Mouse (Mus musculus) limb, embryonic 15.5 days (tissue): ENCODE results near the gene H2afy. TPM values are rescaled to one million over a fixed set of nuclear protein-coding genes. Genes with fewer than 3 reads are reported as not detected.

Source experiments
- ATAC-seq: fragments of 200-750 bp; cut with Nextera tagmentation; 2 replicates; pipeline ENCODE4 v1.8.0; 2017; ENCODE audit warnings: low read depth, moderate TSS enrichment; ENCODE audit not compliant: insufficient number of reproducible peaks, low FRiP score, low TSS enrichment
- H3K27ac ChIP-seq: fragments of 300-500 bp; sonication (generic); 2 replicates; pipeline ENCODE4 v1.5.1; 2015; ENCODE audit warnings: moderate library complexity, mild to moderate bottlenecking, inconsistent platforms
- H3K27me3 ChIP-seq: fragments of 300-500 bp; sonication (generic); 2 replicates; pipeline ENCODE4 v1.6.1; 2015; ENCODE audit warnings: inconsistent platforms
- H3K36me3 ChIP-seq: fragments of 300-500 bp; sonication (generic); 2 replicates; pipeline ENCODE4 v1.6.1; 2015; ENCODE audit warnings: inconsistent platforms
- H3K4me1 ChIP-seq: fragments of 300-500 bp; sonication (generic); 2 replicates; pipeline ENCODE4 v1.6.1; 2015; ENCODE audit warnings: inconsistent platforms
- H3K4me2 ChIP-seq: fragments of 300-500 bp; sonication (generic); 2 replicates; pipeline ENCODE4 v1.6.1; 2015; ENCODE audit warnings: mild to moderate bottlenecking, inconsistent platforms
- H3K4me3 ChIP-seq: fragments of 300-500 bp; sonication (generic); 2 replicates; pipeline ENCODE4 v1.5.1; 2015; ENCODE audit warnings: mild to moderate bottlenecking, inconsistent platforms
- H3K9ac ChIP-seq: fragments of 300-500 bp; sonication (generic); 2 replicates; pipeline ENCODE4 v1.6.1; 2015; ENCODE audit warnings: inconsistent platforms
- H3K9me3 ChIP-seq: fragments of 300-500 bp; sonication (generic); 2 replicates; pipeline ENCODE4 v1.6.1; 2016; ENCODE audit warnings: inconsistent platforms
- WGBS: fragments of 180-500 bp; shearing (Covaris S2); methylation state at CpG from one replicate; pipeline ENCODE4 v1.1.7; 2015; 5-methylcytosine and 5-hydroxymethylcytosine counted together
- polyA plus RNA-seq: library from polyadenylated mRNA; unstranded; fragments of >200 nt; fragmentation: Nextera tagmentation; extraction: Ambion mirVana; gene quantifications from 2 replicates; pipeline ENCODE4 v1.2.1, GENCODE M21; 2015

Gene H2afy
- polyA plus RNA-seq, 1 experiment from 2014 or later: 272 TPM

DNA sequence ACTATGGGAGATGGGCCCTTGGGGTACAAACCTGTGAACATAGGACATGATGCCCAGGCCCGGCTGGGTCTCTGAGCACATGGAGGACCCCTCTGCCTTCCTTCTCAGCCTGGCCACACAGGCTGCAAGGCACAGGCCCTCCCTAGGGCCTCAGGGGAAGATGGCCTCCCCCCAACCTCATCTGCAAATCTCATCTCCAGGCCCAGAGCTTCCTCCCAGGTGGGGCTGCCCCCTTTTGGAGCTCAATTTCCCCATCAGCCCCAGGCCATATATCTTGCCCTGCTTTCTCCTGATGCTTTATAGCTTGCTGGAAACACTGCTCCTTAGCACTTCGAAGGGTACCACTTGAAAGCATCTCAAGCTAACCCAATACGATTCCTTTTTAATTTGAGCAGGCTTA, 28.2 kb upstream of the H2afy start:
- Histone ChIP-seq H3K27ac (peak overlapping the region; percentile 80), H3K9me3 (no peaks in the 10 kb centered on the region), H3K4me3 (no peak overlapping the region), H3K4me2 (no peak overlapping the region), H3K36me3 (no peaks in the 10 kb centered on the region), H3K4me1 (peaks cover 66% of the 10 kb centered on the region), H3K9ac (no peak overlapping the region), H3K27me3 (no peaks in the 10 kb centered on the region)
- WGBS: 47% methylated on average over 3 of the region's 3 CpGs
- no peak for ATAC-seq

DNA sequence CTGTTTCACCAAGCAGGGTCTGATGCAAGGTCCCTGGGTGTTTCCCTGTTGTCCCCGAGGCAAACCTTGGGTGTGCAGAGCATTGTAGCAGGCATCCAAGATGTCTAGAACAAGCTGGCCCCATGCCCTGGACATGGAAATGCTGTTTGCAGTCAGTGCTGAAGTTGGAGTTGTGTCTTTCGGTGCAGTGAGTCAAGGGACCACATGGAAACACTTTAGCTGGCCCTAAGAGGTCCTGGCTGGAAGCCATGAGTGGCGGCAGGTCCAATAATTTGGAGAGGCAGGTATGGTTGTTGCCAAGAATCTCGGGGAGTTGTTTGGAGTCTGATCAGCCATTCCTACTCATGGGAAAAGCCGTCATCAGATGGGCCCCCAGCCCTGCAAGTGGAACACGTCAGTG, 27.6 kb upstream of the H2afy start:
- H3K4me1 ChIP-seq: peaks cover 69% of the 10 kb centered on the region
- no peaks in the 10 kb centered on the region for H3K9me3 ChIP-seq
- no peak for ATAC-seq
- H3K4me3 ChIP-seq: no peak overlapping the region
- H3K36me3 ChIP-seq: no peaks in the 10 kb centered on the region
- no peak overlapping the region for H3K9ac ChIP-seq
- WGBS: 28% methylated on average over 6 of the region's 6 CpGs
- no peaks in the 10 kb centered on the region for H3K27me3 ChIP-seq
- H3K27ac ChIP-seq: peak overlapping the region; percentile 80
- no peak overlapping the region for H3K4me2 ChIP-seq

GRCm38 (mm10) chr13:56162859-56163258, 26.7 kb upstream of the H2afy start:
- no peak for ATAC-seq
- H3K36me3 ChIP-seq: no peaks in the 10 kb centered on the region
- H3K9me3 ChIP-seq: no peaks in the 10 kb centered on the region
- H3K4me3 ChIP-seq: no peak overlapping the region
- peak overlapping the region; percentile 80 for H3K27ac ChIP-seq
- H3K4me2 ChIP-seq: no peak overlapping the region
- 63% methylated on average over 6 of the region's 6 CpGs for WGBS
- no peaks in the 10 kb centered on the region for H3K27me3 ChIP-seq
- peaks cover 62% of the 10 kb centered on the region for H3K4me1 ChIP-seq
- no peak overlapping the region for H3K9ac ChIP-seq

DNA sequence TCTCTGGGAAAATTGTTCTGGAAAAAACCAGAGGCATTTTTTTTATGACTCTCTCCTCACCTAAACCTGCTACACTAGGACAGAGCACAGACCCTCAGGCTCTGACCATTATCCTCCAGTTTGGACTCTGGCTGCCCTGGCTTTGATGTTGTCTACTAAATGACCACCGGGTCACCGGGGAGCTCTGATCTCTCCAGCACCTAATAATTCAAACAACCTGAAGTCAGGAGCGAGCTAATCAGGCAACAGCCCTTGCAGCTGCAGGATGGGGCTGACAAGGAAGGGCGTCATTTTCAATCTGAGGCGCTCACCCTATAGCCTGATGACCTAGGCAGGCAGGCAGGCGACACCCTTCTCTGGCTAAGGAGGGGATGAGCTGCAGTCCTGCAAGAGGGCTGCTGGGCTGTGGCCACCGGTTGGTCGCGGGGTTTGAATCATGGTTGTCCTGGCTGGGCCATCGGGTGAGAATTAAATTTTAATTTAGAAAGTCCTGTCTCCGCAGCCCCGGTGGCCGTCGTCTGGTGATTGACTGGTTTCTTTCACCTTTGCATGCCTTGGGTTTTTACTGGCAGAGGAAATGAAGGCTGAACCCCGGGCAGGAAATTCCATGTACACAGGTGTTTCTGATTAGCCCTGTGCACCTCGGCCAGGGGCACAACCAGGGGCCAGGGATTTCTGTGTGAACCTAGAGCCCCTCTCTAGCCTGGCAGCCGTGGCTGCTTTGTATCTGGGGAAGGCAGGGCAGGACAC, 23.6 kb upstream of the H2afy start:
- H3K9me3 ChIP-seq: no peaks in the 10 kb centered on the region
- no peak for ATAC-seq
- peak overlapping the region; percentile 43 for H3K27ac ChIP-seq
- peaks cover 71% of the 10 kb centered on the region for H3K4me1 ChIP-seq
- H3K9ac ChIP-seq: 0 out of 2 replicates have a peak overlapping the region, but pooled peaks have one; percentile 17
- H3K4me3 ChIP-seq: no peak overlapping the region
- no peaks in the 10 kb centered on the region for H3K36me3 ChIP-seq
- no peaks in the 10 kb centered on the region for H3K27me3 ChIP-seq
- WGBS: 6% methylated on average over 17 of the region's 17 CpGs
- 0 out of 2 replicates have a peak overlapping the region, but pooled peaks have one; percentile 2 for H3K4me2 ChIP-seq

GRCm38 (mm10) chr13:56159016-56159601, 22.9 kb upstream of the H2afy start:
- H3K9me3 ChIP-seq: no peaks in the 10 kb centered on the region
- H3K27ac ChIP-seq: 0 out of 2 replicates have a peak overlapping the region, but pooled peaks have one; percentile 44
- H3K27me3 ChIP-seq: no peaks in the 10 kb centered on the region
- 25% methylated on average over 14 of the region's 14 CpGs for WGBS
- H3K36me3 ChIP-seq: no peaks in the 10 kb centered on the region
- H3K9ac ChIP-seq: no peak overlapping the region
- peaks cover 65% of the 10 kb centered on the region for H3K4me1 ChIP-seq
- ATAC-seq: no peak
- no peak overlapping the region for H3K4me2 ChIP-seq
- H3K4me3 ChIP-seq: no peak overlapping the region

DNA sequence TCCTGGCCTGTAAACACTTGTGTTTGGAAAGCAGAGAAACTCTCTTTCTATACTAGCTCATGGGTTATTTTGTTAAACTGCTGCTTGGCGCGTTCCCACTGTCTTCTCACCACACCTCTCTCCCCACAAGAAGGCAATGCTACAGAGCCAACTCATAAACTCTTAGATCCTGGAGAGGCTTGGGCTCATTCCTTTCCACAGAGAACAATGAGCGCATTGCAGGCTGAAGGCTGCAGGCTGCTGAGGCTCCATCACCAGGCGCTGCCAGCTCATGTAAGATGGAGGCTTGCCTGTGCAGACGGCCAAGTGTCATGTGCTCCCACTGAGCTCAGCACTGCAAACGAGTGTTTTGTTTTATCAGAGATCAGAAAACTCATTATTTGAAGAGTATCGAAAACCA, 19.5 kb upstream of the H2afy start:
- WGBS: 37% methylated on average over 7 of the region's 7 CpGs
- H3K27ac ChIP-seq: peak overlapping the region; percentile 73

DNA sequence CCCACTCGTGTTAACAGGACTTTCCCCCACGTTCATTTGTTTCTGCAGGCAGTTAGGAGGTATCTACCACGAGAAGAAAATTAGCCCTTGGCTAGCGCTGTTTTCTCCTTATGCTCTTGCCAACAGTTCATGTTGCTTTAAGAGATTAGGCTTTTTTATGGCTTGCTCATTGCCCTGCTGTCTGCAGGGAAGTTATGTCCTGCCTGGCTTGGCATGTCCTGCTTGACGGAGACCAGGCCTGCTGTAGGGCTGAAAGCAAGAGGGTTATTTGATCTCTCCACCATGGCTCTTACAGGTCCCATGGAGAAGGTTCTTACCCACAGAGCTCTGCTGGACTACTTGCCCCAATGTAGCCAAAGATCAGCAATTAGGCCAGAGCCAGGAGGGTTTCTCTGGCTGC, 18.9 kb upstream of the H2afy start:
- Histone ChIP-seq H3K4me3 (no peak overlapping the region), H3K4me1 (peaks cover 46% of the 10 kb centered on the region), H3K36me3 (no peaks in the 10 kb centered on the region), H3K27ac (peak overlapping the region; percentile 73), H3K27me3 (no peaks in the 10 kb centered on the region), H3K4me2 (no peak overlapping the region), H3K9ac (no peak overlapping the region), H3K9me3 (no peaks in the 10 kb centered on the region)
- ATAC-seq: no peak
- 11% methylated on average over 5 of the region's 5 CpGs for WGBS

More for the DNA sequence above, 19.5 kb upstream of the H2afy start:
- Histone ChIP-seq H3K4me2 (no peak overlapping the region), H3K4me3 (no peak overlapping the region), H3K27me3 (no peaks in the 10 kb centered on the region), H3K4me1 (peaks cover 50% of the 10 kb centered on the region), H3K36me3 (no peaks in the 10 kb centered on the region), H3K9ac (no peak overlapping the region), H3K9me3 (no peaks in the 10 kb centered on the region)
- peak; percentile 74; the same call in 1 of the 2 replicates for ATAC-seq

DNA sequence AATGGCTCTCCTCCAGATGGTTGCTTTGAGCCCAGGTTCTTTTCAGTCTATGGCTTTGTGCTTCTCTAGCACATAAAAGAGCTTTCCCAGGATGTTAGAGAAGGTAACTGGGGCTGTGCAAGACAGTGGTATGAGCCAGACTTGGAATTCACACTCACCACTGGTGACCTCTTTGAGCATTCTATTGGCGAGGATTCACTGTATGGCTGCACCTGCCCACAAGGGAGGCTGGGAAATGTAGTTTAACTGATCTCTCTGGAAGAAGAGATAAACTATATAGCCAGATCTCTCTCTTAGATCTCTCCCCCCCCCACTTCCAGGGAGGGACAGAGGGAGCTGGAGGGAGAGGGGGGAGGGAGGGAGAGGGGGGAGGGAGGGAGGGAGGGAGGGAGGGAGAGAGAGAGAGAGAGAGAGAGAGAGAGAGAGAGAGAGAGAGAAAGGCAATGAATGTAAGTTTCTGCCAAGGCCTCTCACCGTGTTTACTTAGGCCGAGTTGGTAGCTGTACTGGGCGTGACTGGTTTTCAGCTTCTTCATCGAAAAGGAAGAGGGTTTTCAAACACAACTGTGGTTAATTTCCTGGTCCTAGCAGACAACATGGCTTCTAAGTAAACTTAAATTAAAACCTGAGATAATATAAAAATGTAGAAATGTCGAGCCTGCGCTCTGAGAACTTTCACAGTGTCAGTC, 16.8 kb upstream of the H2afy start:
- Histone ChIP-seq H3K27me3 (no peaks in the 10 kb centered on the region), H3K27ac (no peak overlapping the region), H3K4me1 (peaks cover 37% of the 10 kb centered on the region), H3K4me2 (no peak overlapping the region), H3K36me3 (no peaks in the 10 kb centered on the region), H3K4me3 (no peak overlapping the region), H3K9ac (no peak overlapping the region), H3K9me3 (no peaks in the 10 kb centered on the region)
- WGBS: 50% methylated on average over 7 of the region's 7 CpGs
- ATAC-seq: no peak

DNA sequence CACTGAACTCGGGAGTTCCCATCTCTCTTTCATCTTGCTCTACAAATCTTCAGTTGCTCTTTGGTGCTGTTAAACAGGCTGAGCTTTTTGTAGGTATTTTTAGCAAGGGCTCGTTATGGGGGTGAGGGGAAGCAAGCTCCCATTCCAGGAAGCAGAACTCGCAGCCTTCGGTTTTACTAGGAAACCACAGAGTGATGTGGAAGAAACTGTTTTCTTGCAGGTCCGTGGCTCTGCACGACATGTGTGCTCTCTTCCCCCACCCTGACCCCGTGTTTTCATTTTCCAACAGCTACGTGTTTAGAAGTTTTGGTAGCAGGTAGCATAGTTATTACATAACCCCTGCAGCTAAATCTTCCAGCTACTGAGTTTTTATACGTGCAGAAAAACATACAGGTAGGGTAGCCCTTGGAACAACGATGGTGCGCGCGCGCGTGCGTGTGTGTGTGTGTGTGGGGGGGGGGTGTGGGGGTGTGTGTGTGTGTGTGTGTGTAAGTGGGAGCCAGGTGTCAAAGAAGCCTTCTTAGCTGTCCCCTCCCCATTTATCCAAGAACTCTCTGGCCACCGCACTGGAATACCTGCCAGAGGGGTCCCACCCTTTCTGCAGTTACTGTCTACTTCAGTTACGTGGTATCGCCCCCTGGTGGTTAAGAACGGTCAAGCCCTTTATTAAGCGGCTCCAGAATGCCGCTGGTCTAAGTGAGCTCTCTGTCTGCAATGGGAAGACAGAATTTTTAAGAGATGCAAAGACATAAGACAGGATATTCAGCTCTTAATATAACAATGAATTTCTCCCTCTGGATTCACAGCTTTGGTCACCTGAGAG, 15.5 kb upstream of the H2afy start:
- no peak overlapping the region for H3K9ac ChIP-seq
- H3K4me1 ChIP-seq: peaks cover 36% of the 10 kb centered on the region
- no peaks in the 10 kb centered on the region for H3K36me3 ChIP-seq
- H3K9me3 ChIP-seq: no peaks in the 10 kb centered on the region
- H3K27me3 ChIP-seq: no peaks in the 10 kb centered on the region
- H3K27ac ChIP-seq: peak overlapping the region; percentile 57
- H3K4me3 ChIP-seq: peak overlapping the region; percentile 20
- 25% methylated on average over 22 of the region's 22 CpGs for WGBS
- ATAC-seq: peak; percentile 23; the same call in 1 of the 2 replicates
- peak overlapping the region; percentile 47 for H3K4me2 ChIP-seq

GRCm38 (mm10) chr13:56145523-56145922, 9.4 kb upstream of the H2afy start:
- Histone ChIP-seq H3K27ac (no peak overlapping the region), H3K27me3 (0 out of 2 replicates have a peak, but pooled peaks cover 2% of the 10 kb centered on the region), H3K9ac (no peak overlapping the region), H3K4me1 (peaks cover 14% of the 10 kb centered on the region), H3K36me3 (no peaks in the 10 kb centered on the region), H3K4me2 (no peak overlapping the region), H3K4me3 (no peak overlapping the region), H3K9me3 (no peaks in the 10 kb centered on the region)
- ATAC-seq: no peak
- 42% methylated on average over 3 of the region's 3 CpGs for WGBS

GRCm38 (mm10) chr13:56144021-56144420, 7.9 kb upstream of the H2afy start:
- Histone ChIP-seq H3K4me1 (peaks cover 17% of the 10 kb centered on the region), H3K36me3 (no peaks in the 10 kb centered on the region), H3K9me3 (no peaks in the 10 kb centered on the region), H3K4me2 (no peak overlapping the region), H3K4me3 (no peak overlapping the region), H3K27ac (no peak overlapping the region), H3K9ac (no peak overlapping the region), H3K27me3 (0 out of 2 replicates have a peak, but pooled peaks cover 2% of the 10 kb centered on the region)
- 67% methylated on average over 2 of the region's 2 CpGs for WGBS
- ATAC-seq: no peak
